Mouse (Mus musculus) liver, postnatal 0 days (tissue): ENCODE results near the gene Mtcl1.

Experiments
- CTCF ChIP-seq: sonication (generic); IDR thresholded peaks from 2 replicates; pipeline ENCODE4 v1.5.1; 2016; ENCODE audit warnings: antibody characterized with exemption, low read depth
- EP300 ChIP-seq: IDR thresholded peaks from 2 replicates; pipeline ENCODE4 v1.6.1; 2016; ENCODE audit warnings: antibody characterized with exemption, low read depth, mild to moderate bottlenecking

DNA sequence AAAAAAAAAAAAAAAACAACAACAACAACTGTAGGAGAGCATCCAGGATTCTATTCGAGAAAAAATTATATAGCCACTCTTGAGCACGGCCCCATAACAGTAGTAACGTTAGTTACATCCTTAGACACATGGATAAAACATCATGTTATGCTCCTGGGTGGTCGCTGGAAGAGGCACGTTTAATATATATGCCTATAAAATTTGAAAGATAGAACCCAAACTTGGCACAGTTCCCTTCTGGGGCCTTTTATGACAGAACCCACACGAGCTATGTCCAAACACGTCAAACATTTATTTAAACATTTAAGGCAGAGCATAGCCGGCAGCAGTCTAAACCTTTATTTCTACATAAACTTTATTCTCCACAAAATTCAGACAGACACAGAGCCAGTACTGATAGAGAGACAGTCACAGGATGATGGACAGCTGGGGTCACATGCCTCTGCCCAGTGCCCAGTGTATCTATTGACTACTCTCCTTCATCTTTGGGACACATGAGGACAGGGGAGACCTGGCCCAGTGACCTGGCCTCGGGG is 40.4 kb downstream of the Mtcl1 start:
- TF ChIP-seq EP300 (no peak), CTCF (no peak)
